Mouse (Mus musculus): Measurements from ENCODE around the gene Tle3. TPM values are rescaled to one million over a fixed set of nuclear protein-coding genes. Genes with fewer than 3 reads are reported as not detected.

The Tle3 gene
- polyA plus RNA-seq, 1 experiment from 2014 or later = 31.4 TPM

GRCm38 (mm10) chr9:61330747-61331146 lies 41.4 kb upstream of the Tle3 start:
- Histone ChIP-seq H3K9me3 (replicated peaks; ENCODE audit: control insufficient read depth, low read length) (no peaks in the 10 kb centered on the region), H3K4me2 (ENCODE audit: low read depth, low read length) (no peak overlapping the region), H3K4me3 (ENCODE audit: low read depth, low read length) (no peak overlapping the region), H3K4me1 (ENCODE audit: control insufficient read depth, insufficient read depth, low read length) (peaks cover 7% of the 10 kb centered on the region), H3K27ac (replicated peaks; ENCODE audit: low read depth, low read length) (no peak overlapping the region), H3K27me3 (ENCODE audit: control insufficient read depth, insufficient read depth, low read length) (no peaks in the 10 kb centered on the region), H3K9ac (replicated peaks; ENCODE audit: low read length) (no peak overlapping the region), H3K36me3 (replicated peaks; ENCODE audit: control insufficient read depth, insufficient read depth, low read depth, low read length) (no peaks in the 10 kb centered on the region)
- WGBS = 88% methylated on average over 9 of the region's 9 CpGs
- no peak for ATAC-seq (replicated peaks; ENCODE audit: insufficient number of reproducible peaks, low FRiP score, low TSS enrichment, low read depth)
- DNase-seq (ENCODE audit: low spot score) = no peak

- H3K9me3 ChIP-seq (replicated peaks; ENCODE audit: control insufficient read depth, low read length) = no peaks in the 10 kb centered on the region
- H3K4me3 ChIP-seq (ENCODE audit: low read depth, low read length) = no peak overlapping the region
- no peaks in the 10 kb centered on the region for H3K36me3 ChIP-seq (replicated peaks; ENCODE audit: control insufficient read depth, insufficient read depth, low read depth, low read length)
- no peak overlapping the region for H3K9ac ChIP-seq (replicated peaks; ENCODE audit: low read length)
- 90% methylated on average over 7 of the region's 7 CpGs for WGBS
- no peaks in the 10 kb centered on the region for H3K4me1 ChIP-seq (ENCODE audit: control insufficient read depth, insufficient read depth, low read length)
- no peak overlapping the region for H3K27ac ChIP-seq (replicated peaks; ENCODE audit: low read depth, low read length)
- H3K4me2 ChIP-seq (ENCODE audit: low read depth, low read length) = no peak overlapping the region
- ATAC-seq (replicated peaks; ENCODE audit: insufficient number of reproducible peaks, low FRiP score, low TSS enrichment, low read depth) (no peak), DNase-seq (ENCODE audit: low spot score) (no peak)
- H3K27me3 ChIP-seq (ENCODE audit: control insufficient read depth, insufficient read depth, low read length) = no peaks in the 10 kb centered on the region
These were observed 39.8 kb upstream of the Tle3 start for GRCm38 (mm10) chr9:61332226-61332936.

GRCm38 (mm10) chr9:61336179-61336578 lies 36.0 kb upstream of the Tle3 start:
- no peaks in the 10 kb centered on the region for H3K9me3 ChIP-seq (replicated peaks; ENCODE audit: control insufficient read depth, low read length)
- 0 out of 2 replicates have a peak, but pooled peaks cover 2% of the 10 kb centered on the region for H3K4me1 ChIP-seq (ENCODE audit: control insufficient read depth, insufficient read depth, low read length)
- ATAC-seq (replicated peaks; ENCODE audit: insufficient number of reproducible peaks, low FRiP score, low TSS enrichment, low read depth) = no peak
- H3K27me3 ChIP-seq (ENCODE audit: control insufficient read depth, insufficient read depth, low read length) = no peaks in the 10 kb centered on the region; the same call in 1 of the 2 replicates
- H3K4me2 ChIP-seq (ENCODE audit: low read depth, low read length) = no peak overlapping the region
- DNase-seq (ENCODE audit: low spot score) = no peak
- H3K27ac ChIP-seq (replicated peaks; ENCODE audit: low read depth, low read length) = no peak overlapping the region
- no peak overlapping the region for H3K9ac ChIP-seq (replicated peaks; ENCODE audit: low read length)
- H3K4me3 ChIP-seq (ENCODE audit: low read depth, low read length) = no peak overlapping the region
- no peaks in the 10 kb centered on the region for H3K36me3 ChIP-seq (replicated peaks; ENCODE audit: control insufficient read depth, insufficient read depth, low read depth, low read length)

- 35% methylated on average over 17 of the region's 17 CpGs for WGBS
These were observed 35.3 kb upstream of the Tle3 start for GRCm38 (mm10) chr9:61336591-61337587.

GRCm38 (mm10) chr9:61337665-61338064 lies 34.5 kb upstream of the Tle3 start:
- Histone ChIP-seq H3K4me3 (ENCODE audit: low read depth, low read length) (no peak overlapping the region), H3K36me3 (replicated peaks; ENCODE audit: control insufficient read depth, insufficient read depth, low read depth, low read length) (no peaks in the 10 kb centered on the region), H3K27ac (replicated peaks; ENCODE audit: low read depth, low read length) (no peak overlapping the region), H3K9me3 (replicated peaks; ENCODE audit: control insufficient read depth, low read length) (no peaks in the 10 kb centered on the region), H3K9ac (replicated peaks; ENCODE audit: low read length) (no peak overlapping the region), H3K27me3 (ENCODE audit: control insufficient read depth, insufficient read depth, low read length) (no peaks in the 10 kb centered on the region; the same call in 1 of the 2 replicates), H3K4me2 (ENCODE audit: low read depth, low read length) (no peak overlapping the region), H3K4me1 (ENCODE audit: control insufficient read depth, insufficient read depth, low read length) (0 out of 2 replicates have a peak, but pooled peaks cover 2% of the 10 kb centered on the region)
- WGBS = 15% methylated on average over 9 of the region's 9 CpGs
- DNase-seq (ENCODE audit: low spot score) (no peak), ATAC-seq (replicated peaks; ENCODE audit: insufficient number of reproducible peaks, low FRiP score, low TSS enrichment, low read depth) (no peak)

More at GRCm38 (mm10) chr9:61336591-61337587, 35.3 kb upstream of the Tle3 start:
- Histone ChIP-seq H3K36me3 (replicated peaks; ENCODE audit: control insufficient read depth, insufficient read depth, low read depth, low read length) (no peaks in the 10 kb centered on the region), H3K27me3 (ENCODE audit: control insufficient read depth, insufficient read depth, low read length) (no peaks in the 10 kb centered on the region; the same call in 1 of the 2 replicates), H3K4me2 (ENCODE audit: low read depth, low read length) (no peak overlapping the region), H3K4me3 (ENCODE audit: low read depth, low read length) (no peak overlapping the region), H3K4me1 (ENCODE audit: control insufficient read depth, insufficient read depth, low read length) (0 out of 2 replicates have a peak, but pooled peaks cover 2% of the 10 kb centered on the region), H3K27ac (replicated peaks; ENCODE audit: low read depth, low read length) (no peak overlapping the region), H3K9ac (replicated peaks; ENCODE audit: low read length) (no peak overlapping the region), H3K9me3 (replicated peaks; ENCODE audit: control insufficient read depth, low read length) (no peaks in the 10 kb centered on the region)
- DNase-seq (ENCODE audit: low spot score) (no peak), ATAC-seq (replicated peaks; ENCODE audit: insufficient number of reproducible peaks, low FRiP score, low TSS enrichment, low read depth) (no peak)

- H3K27me3 ChIP-seq (ENCODE audit: control insufficient read depth, insufficient read depth, low read length) = no peaks in the 10 kb centered on the region; the same call in 1 of the 2 replicates
- DNase-seq (ENCODE audit: low spot score) = no peak
- no peak overlapping the region for H3K27ac ChIP-seq (replicated peaks; ENCODE audit: low read depth, low read length)
- H3K4me2 ChIP-seq (ENCODE audit: low read depth, low read length) = no peak overlapping the region
- no peak for ATAC-seq (replicated peaks; ENCODE audit: insufficient number of reproducible peaks, low FRiP score, low TSS enrichment, low read depth)
- no peaks in the 10 kb centered on the region for H3K9me3 ChIP-seq (replicated peaks; ENCODE audit: control insufficient read depth, low read length)
- WGBS = 19% methylated on average over 6 of the region's 6 CpGs
- 0 out of 2 replicates have a peak, but pooled peaks cover 2% of the 10 kb centered on the region for H3K4me1 ChIP-seq (ENCODE audit: control insufficient read depth, insufficient read depth, low read length)
- no peak overlapping the region; the same call in 1 of the 2 replicates for H3K9ac ChIP-seq (replicated peaks; ENCODE audit: low read length)
- no peaks in the 10 kb centered on the region for H3K36me3 ChIP-seq (replicated peaks; ENCODE audit: control insufficient read depth, insufficient read depth, low read depth, low read length)
- H3K4me3 ChIP-seq (ENCODE audit: low read depth, low read length) = no peak overlapping the region
These were observed 32.9 kb upstream of the Tle3 start for GRCm38 (mm10) chr9:61339311-61339710.

- WGBS = 91% methylated on average over 2 of the region's 2 CpGs
- Histone ChIP-seq H3K4me1 (ENCODE audit: control insufficient read depth, insufficient read depth, low read length) (0 out of 2 replicates have a peak, but pooled peaks cover 2% of the 10 kb centered on the region), H3K4me3 (ENCODE audit: low read depth, low read length) (no peak overlapping the region), H3K36me3 (replicated peaks; ENCODE audit: control insufficient read depth, insufficient read depth, low read depth, low read length) (no peaks in the 10 kb centered on the region), H3K27ac (replicated peaks; ENCODE audit: low read depth, low read length) (no peak overlapping the region), H3K4me2 (ENCODE audit: low read depth, low read length) (no peak overlapping the region), H3K27me3 (ENCODE audit: control insufficient read depth, insufficient read depth, low read length) (no peaks in the 10 kb centered on the region; the same call in 1 of the 2 replicates), H3K9ac (replicated peaks; ENCODE audit: low read length) (no peak overlapping the region), H3K9me3 (replicated peaks; ENCODE audit: control insufficient read depth, low read length) (no peaks in the 10 kb centered on the region)
- no peak for ATAC-seq (replicated peaks; ENCODE audit: insufficient number of reproducible peaks, low FRiP score, low TSS enrichment, low read depth)
- no peak for DNase-seq (ENCODE audit: low spot score)
These were observed 31.8 kb upstream of the Tle3 start for GRCm38 (mm10) chr9:61340333-61340732.

Measured in embryonic facial prominence, embryonic 11.5 days (tissue).